Mouse (Mus musculus): ENCODE results near the gene Trrap. TPM values are rescaled to one million over a fixed set of nuclear protein-coding genes. Genes with fewer than 3 reads are reported as not detected.

Trrap gene
- polyA plus RNA-seq, 1 experiment = 60.3 TPM

- WGBS = 81% methylated on average over 7 of the region's 7 CpGs
- no peak for TF ChIP-seq POLR2A (IDR thresholded peaks at IDR 0.05; ENCODE audit: low read depth, low read length)
- TF ChIP-seq CTCF (IDR thresholded peaks at IDR 0.05; ENCODE audit: extremely low read depth, insufficient read length, insufficient replicate concordance, low read depth, low read length) = no peak
- H3K27ac ChIP-seq (ENCODE audit: insufficient read depth, low read depth, low read length) = no peak overlapping the region
- H3K36me3 ChIP-seq (ENCODE audit: control insufficient read depth, insufficient read depth, low read length) = peaks cover 34% of the 10 kb centered on the region
- no peak overlapping the region for H3K4me3 ChIP-seq (ENCODE audit: low read depth, low read length)
- no peaks in the 10 kb centered on the region; the same call in none of the 2 replicates for H3K4me1 ChIP-seq (ENCODE audit: control insufficient read depth, insufficient read depth, insufficient read length, low read length)
- H3K27me3 ChIP-seq (ENCODE audit: control insufficient read depth, insufficient read depth, low read length) = no peaks in the 10 kb centered on the region
Observed at GRCm38 (mm10) chr5:144901035-144901434, 133.5 kb downstream of the Trrap start.

GRCm38 (mm10) chr5:144901791-144902190 lies 134.3 kb downstream of the Trrap start:
- 85% methylated on average over 10 of the region's 10 CpGs for WGBS
- peaks cover 27% of the 10 kb centered on the region for H3K36me3 ChIP-seq (ENCODE audit: control insufficient read depth, insufficient read depth, low read length)
- no peaks in the 10 kb centered on the region for H3K27me3 ChIP-seq (ENCODE audit: control insufficient read depth, insufficient read depth, low read length)
- no peaks in the 10 kb centered on the region; the same call in none of the 2 replicates for H3K4me1 ChIP-seq (ENCODE audit: control insufficient read depth, insufficient read depth, insufficient read length, low read length)
- TF ChIP-seq CTCF (IDR thresholded peaks at IDR 0.05; ENCODE audit: extremely low read depth, insufficient read length, insufficient replicate concordance, low read depth, low read length) (no peak), POLR2A (IDR thresholded peaks at IDR 0.05; ENCODE audit: low read depth, low read length) (no peak)
- H3K27ac ChIP-seq (ENCODE audit: insufficient read depth, low read depth, low read length) = no peak overlapping the region
- H3K4me3 ChIP-seq (ENCODE audit: low read depth, low read length) = no peak overlapping the region

- H3K27ac ChIP-seq (ENCODE audit: insufficient read depth, low read depth, low read length) = no peak overlapping the region
- H3K27me3 ChIP-seq (ENCODE audit: control insufficient read depth, insufficient read depth, low read length) = no peaks in the 10 kb centered on the region
- peaks cover 12% of the 10 kb centered on the region for H3K36me3 ChIP-seq (ENCODE audit: control insufficient read depth, insufficient read depth, low read length)
- no peak overlapping the region for H3K4me3 ChIP-seq (ENCODE audit: low read depth, low read length)
- no peak for TF ChIP-seq CTCF (IDR thresholded peaks at IDR 0.05; ENCODE audit: extremely low read depth, insufficient read length, insufficient replicate concordance, low read depth, low read length)
- TF ChIP-seq POLR2A (IDR thresholded peaks at IDR 0.05; ENCODE audit: low read depth, low read length) = no peak
- 72% methylated on average over 12 of the region's 12 CpGs for WGBS
- H3K4me1 ChIP-seq (ENCODE audit: control insufficient read depth, insufficient read depth, insufficient read length, low read length) = no peaks in the 10 kb centered on the region; the same call in none of the 2 replicates
Observed at GRCm38 (mm10) chr5:144904356-144905134, 137.0 kb downstream of the Trrap start.

- Histone ChIP-seq H3K27me3 (ENCODE audit: control insufficient read depth, insufficient read depth, low read length) (no peaks in the 10 kb centered on the region), H3K36me3 (ENCODE audit: control insufficient read depth, insufficient read depth, low read length) (no peaks in the 10 kb centered on the region), H3K27ac (ENCODE audit: insufficient read depth, low read depth, low read length) (no peak overlapping the region), H3K4me3 (ENCODE audit: low read depth, low read length) (no peak overlapping the region), H3K4me1 (ENCODE audit: control insufficient read depth, insufficient read depth, insufficient read length, low read length) (peaks cover 3% of the 10 kb centered on the region)
- TF ChIP-seq POLR2A (IDR thresholded peaks at IDR 0.05; ENCODE audit: low read depth, low read length) (no peak), CTCF (IDR thresholded peaks at IDR 0.05; ENCODE audit: extremely low read depth, insufficient read length, insufficient replicate concordance, low read depth, low read length) (peak; percentile 61; the same call in 1 of the 2 replicates)
- WGBS = 66% methylated on average over 2 of the region's 2 CpGs
Observed at GRCm38 (mm10) chr5:144907591-144907990, 140.1 kb downstream of the Trrap start.

Other genes with a start within 250 kb of the Trrap start
- 3.2 and 5.3 TPM in 2 replicates for gene Nptx2, start 221.8 kb upstream of the Trrap start, polyA plus RNA-seq (2012; rRNA removed)
- gene Tmem130, start 5.9 kb upstream of the Trrap start, polyA plus RNA-seq (2012; rRNA removed) = 0.50 and 0.99 TPM in 2 replicates
- gene Smurf1, start 198.1 kb downstream of the Trrap start, polyA plus RNA-seq (2012; rRNA removed) = 12.0 and 19.5 TPM in 2 replicates

Data from small intestine, adult 2 months (tissue).